Mouse (Mus musculus) stomach, postnatal 0 days (tissue): ENCODE data around the gene A630023A22Rik. TPM values are rescaled to one million over a fixed set of nuclear protein-coding genes. Genes with fewer than 3 reads are reported as not detected.

Experiments
- ATAC-seq: fragments of 200-750 bp; cut with Nextera tagmentation; 2 replicates; pipeline ENCODE4 v1.8.0; 2017; ENCODE audit not compliant: low FRiP score, low TSS enrichment
- DNase-seq: peaks from one replicate; pipeline ENCODE4 v3.0.0-alpha.2; 2016; ENCODE audit warnings: low spot score
- H3K27ac ChIP-seq: fragments of 300-500 bp; sonication (generic); replicated peaks from 2 replicates; pipeline ENCODE4 v1.5.1; 2014; ENCODE audit warnings: mild to moderate bottlenecking, control low read depth
- H3K27me3 ChIP-seq: fragments of 300-500 bp; sonication (generic); 2 replicates; pipeline ENCODE4 v1.6.1; 2014; ENCODE audit warnings: low read length; ENCODE audit not compliant: control insufficient read depth, insufficient read depth
- H3K36me3 ChIP-seq: fragments of 300-500 bp; sonication (generic); 2 replicates; pipeline ENCODE4 v1.6.1; 2014; ENCODE audit warnings: low read length, mixed read lengths; ENCODE audit not compliant: control insufficient read depth, insufficient read depth
- H3K4me1 ChIP-seq: fragments of 300-500 bp; sonication (generic); replicated peaks from 2 replicates; pipeline ENCODE4 v1.6.1; 2014; ENCODE audit warnings: antibody characterized with exemption; ENCODE audit not compliant: control insufficient read depth, insufficient read depth
- H3K4me2 ChIP-seq: fragments of 300-500 bp; sonication (generic); replicated peaks from 2 replicates; pipeline ENCODE4 v1.6.1; 2014; ENCODE audit warnings: low read depth, mild to moderate bottlenecking, control low read depth, moderate library complexity
- H3K4me3 ChIP-seq: fragments of 300-500 bp; sonication (generic); 2 replicates; pipeline ENCODE4 v1.5.1; 2014; ENCODE audit warnings: low read depth, low read length, control low read depth
- H3K9ac ChIP-seq: fragments of 300-500 bp; sonication (generic); 2 replicates; pipeline ENCODE4 v1.6.1; 2014; ENCODE audit warnings: mild to moderate bottlenecking, low read length, control low read depth, mixed read lengths
- H3K9me3 ChIP-seq: fragments of 300-500 bp; sonication (generic); 2 replicates; pipeline ENCODE4 v1.6.1; 2016; ENCODE audit warnings: low read length; ENCODE audit not compliant: control insufficient read depth
- CTCF ChIP-seq: IDR thresholded peaks from 2 replicates; pipeline ENCODE4 v1.5.1; 2016; ENCODE audit warnings: antibody characterized with exemption, low read depth, mild to moderate bottlenecking, moderate library complexity
- EP300 ChIP-seq: optimal IDR thresholded peaks from 2 replicates; pipeline ENCODE3; 2016; ENCODE audit warnings: antibody characterized with exemption
- WGBS: fragments of 180-500 bp; shearing (Covaris S2); extraction: QIAGEN DNeasy Blood & Tissue Kit; methylation state at CpG from one replicate; pipeline ENCODE4 v1.1.7; 2014; 5-methylcytosine and 5-hydroxymethylcytosine counted together
- polyA plus RNA-seq: library from polyadenylated mRNA; unstranded; fragments of >200 nt; fragmentation: Nextera tagmentation; extraction: Ambion mirVana; gene quantifications from 2 replicates; pipeline ENCODE4 v1.2.1, GENCODE M21; 2015

A630023A22Rik gene
- polyA plus RNA-seq, 1 experiment from 2014 or later: 0.15 TPM

DNA sequence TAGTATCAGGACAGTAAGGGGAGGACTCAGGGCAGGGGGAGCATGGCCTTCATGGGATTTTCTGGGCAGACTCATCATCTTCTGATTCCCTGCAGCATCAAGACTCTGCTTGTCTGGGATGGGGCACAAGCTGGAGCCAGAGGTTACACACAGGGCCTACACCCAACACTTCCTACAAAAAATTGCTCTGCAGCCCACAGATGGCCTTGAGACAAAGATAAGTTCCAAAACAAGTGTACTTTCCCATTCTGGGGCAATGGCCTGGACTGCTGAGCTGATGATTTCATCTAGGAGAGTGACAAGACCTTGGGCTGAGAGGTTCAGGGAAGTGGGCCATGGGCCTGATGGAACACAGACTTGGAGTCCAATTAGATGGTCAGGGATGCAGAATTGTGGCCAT, 32.8 kb upstream of the A630023A22Rik start:
- DNase-seq (no peak), ATAC-seq (no peak)
- Histone ChIP-seq H3K4me2 (no peak overlapping the region), H3K36me3 (no peaks in the 10 kb centered on the region), H3K4me1 (no peaks in the 10 kb centered on the region), H3K9me3 (no peaks in the 10 kb centered on the region), H3K27me3 (0 out of 2 replicates have a peak, but pooled peaks cover 6% of the 10 kb centered on the region), H3K9ac (no peak overlapping the region), H3K27ac (no peak overlapping the region), H3K4me3 (no peak overlapping the region)
- no peak for TF ChIP-seq EP300
- no peak for TF ChIP-seq CTCF

DNA sequence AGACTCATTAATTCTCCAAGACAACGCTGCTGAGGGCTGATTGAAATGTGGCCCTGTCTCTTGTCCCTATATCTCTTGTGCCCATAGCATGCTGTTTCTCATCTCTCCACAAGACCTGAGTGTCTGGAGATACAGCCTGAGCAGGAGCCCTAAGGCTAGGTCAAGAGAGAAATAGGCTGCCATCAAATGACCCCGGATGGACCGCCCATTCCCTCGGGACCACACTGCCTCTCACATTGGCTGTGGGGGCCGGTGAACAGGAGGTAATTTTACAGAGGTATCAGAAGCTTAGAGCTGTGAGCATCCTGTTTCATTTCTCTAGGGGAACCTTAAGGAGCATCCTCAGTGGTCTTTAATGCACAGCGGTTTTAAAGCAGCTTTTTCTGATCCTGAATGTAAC, 28.7 kb upstream of the A630023A22Rik start:
- Histone ChIP-seq H3K36me3 (no peaks in the 10 kb centered on the region), H3K4me3 (no peak overlapping the region), H3K9me3 (no peaks in the 10 kb centered on the region), H3K4me1 (no peaks in the 10 kb centered on the region), H3K27me3 (0 out of 2 replicates have a peak, but pooled peaks cover 6% of the 10 kb centered on the region), H3K4me2 (no peak overlapping the region), H3K9ac (no peak overlapping the region), H3K27ac (no peak overlapping the region)
- DNase-seq (no peak), ATAC-seq (no peak)
- 65% methylated on average over 6 of the region's 6 CpGs for WGBS
- TF ChIP-seq CTCF (no peak), EP300 (no peak)

DNA sequence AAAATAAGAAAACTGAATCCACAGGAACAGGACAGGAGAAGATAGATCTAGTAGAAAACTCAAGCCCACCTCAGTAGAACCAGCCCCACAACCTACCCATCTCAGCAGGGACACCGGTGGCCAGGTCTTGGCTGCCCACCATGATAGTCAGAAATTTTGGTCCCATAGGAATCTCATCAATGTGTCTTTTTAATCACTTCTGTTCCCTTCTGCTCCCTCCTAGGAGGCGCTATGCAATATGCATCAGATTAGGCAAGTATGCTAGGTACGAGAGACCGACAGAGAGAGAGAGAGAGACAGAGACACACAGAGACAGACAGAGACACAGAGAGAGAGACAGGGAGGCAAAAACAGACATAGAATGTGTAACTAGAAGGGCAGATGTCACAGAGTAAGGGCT, 19.1 kb upstream of the A630023A22Rik start:
- ATAC-seq (no peak), DNase-seq (no peak)
- H3K4me1 ChIP-seq: no peaks in the 10 kb centered on the region
- 89% methylated on average over 4 of the region's 4 CpGs for WGBS
- no peak overlapping the region for H3K9ac ChIP-seq
- no peak overlapping the region for H3K4me3 ChIP-seq
- H3K9me3 ChIP-seq: no peaks in the 10 kb centered on the region
- H3K4me2 ChIP-seq: no peak overlapping the region
- no peak overlapping the region for H3K27ac ChIP-seq
- H3K27me3 ChIP-seq: no peaks in the 10 kb centered on the region
- TF ChIP-seq CTCF (no peak), EP300 (no peak)
- no peaks in the 10 kb centered on the region for H3K36me3 ChIP-seq

DNA sequence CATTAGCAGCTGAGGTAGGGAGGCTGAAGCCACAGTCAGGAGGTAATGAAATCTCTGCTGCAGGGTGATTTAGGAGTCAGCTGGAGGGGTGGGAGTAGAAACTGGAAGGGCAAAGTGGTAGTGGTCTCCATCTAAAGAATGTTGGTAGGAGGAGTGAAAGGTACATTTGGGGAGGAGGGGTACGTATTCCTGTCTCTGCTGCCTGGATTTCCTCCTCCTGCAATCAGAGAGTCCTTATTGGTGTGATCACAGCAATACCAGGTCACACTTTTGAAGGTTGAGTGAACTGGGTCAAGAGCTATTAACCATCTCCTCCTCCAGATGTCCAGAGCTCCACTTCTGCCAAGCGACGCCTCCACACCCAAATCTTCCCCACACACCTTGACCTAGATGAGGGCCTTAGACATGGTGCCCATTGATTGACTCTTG, 18.4 kb upstream of the A630023A22Rik start:
- Histone ChIP-seq H3K27ac (no peak overlapping the region), H3K4me2 (no peak overlapping the region), H3K9ac (no peak overlapping the region), H3K36me3 (no peaks in the 10 kb centered on the region), H3K27me3 (no peaks in the 10 kb centered on the region), H3K9me3 (no peaks in the 10 kb centered on the region), H3K4me1 (no peaks in the 10 kb centered on the region), H3K4me3 (no peak overlapping the region)
- no peak for DNase-seq
- 95% methylated on average over 3 of the region's 3 CpGs for WGBS
- no peak for ATAC-seq
- no peak for TF ChIP-seq EP300
- TF ChIP-seq CTCF: no peak

DNA sequence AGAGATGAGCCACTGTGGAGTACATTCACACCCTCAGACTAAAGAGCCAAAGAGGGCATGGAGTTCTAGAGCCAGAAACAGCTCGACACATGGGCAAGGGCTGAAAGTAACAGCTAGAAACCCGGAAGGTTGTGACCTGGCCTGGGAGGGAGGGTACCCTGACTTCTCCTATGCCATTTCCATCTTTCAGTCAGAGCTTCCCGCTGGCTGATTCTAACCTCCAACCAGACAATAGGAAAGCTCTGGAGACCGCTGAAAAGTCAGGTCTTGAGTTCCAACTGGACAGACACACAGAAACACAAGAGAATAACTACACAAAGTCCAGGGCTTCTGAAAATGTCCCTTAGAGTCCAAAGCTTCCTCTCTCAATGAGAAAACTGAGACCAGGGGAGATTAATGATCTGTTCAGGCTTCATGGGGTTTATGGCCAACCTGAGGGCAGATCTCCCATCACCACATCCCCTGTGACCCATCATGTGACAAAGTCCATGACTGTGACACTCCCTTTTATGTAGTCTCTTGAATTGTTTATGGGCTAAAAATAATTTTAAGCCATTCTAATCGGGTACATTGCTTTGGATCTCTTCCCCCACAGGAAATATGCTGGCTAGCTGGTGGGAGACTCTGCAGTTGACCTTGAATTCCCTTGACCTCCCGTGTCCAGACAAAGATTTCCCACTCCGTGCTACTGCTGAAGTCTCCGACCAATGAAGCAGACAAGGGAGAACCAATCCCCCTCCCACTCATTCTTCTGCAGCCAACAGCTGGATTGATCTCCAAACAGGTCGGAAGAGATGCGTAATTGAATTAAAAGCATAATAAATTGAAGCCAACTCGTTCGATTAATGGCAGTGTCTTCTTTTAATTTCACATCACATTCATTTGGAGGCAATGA, 17.7 kb upstream of the A630023A22Rik start:
- TF ChIP-seq CTCF (no peak), EP300 (no peak)
- Histone ChIP-seq H3K4me3 (no peak overlapping the region), H3K4me2 (no peak overlapping the region), H3K27me3 (no peaks in the 10 kb centered on the region), H3K4me1 (no peaks in the 10 kb centered on the region), H3K36me3 (no peaks in the 10 kb centered on the region), H3K9ac (no peak overlapping the region), H3K9me3 (no peaks in the 10 kb centered on the region), H3K27ac (no peak overlapping the region)
- 78% methylated on average over 12 of the region's 12 CpGs for WGBS
- ATAC-seq (no peak), DNase-seq (no peak)

DNA sequence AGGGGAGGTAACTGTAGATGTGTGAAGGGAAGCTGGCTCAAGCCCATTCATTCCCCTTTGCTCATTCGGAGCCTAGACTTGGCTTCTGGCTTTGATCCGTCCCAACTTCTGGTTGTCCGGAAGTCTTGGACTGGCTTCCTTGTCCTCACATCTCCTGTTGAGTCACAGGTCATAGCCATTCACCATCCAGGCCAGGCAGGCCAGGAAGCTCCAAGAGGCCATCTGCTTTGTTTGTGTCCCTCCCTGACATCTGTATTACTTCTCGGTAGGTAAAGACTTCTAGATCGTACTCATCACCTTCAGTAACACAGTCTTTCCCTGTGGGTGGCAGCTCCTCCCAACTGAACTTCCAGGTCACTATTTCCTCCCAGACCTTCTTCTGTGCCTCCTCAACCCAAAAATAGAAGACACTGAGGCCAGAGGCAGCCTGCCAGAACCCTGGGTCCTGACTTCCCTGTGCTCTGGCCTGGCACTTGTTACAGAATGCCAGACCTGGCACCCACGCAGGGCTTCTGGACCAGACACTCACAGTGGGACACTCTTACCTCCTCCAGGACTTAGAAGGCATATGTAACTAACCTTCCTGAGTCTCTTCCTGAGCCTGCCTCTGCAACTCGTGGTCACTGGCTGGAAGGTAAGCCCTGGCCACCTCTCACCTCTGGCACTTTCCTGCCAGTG, 16.6 kb upstream of the A630023A22Rik start:
- ATAC-seq (no peak), DNase-seq (no peak)
- Histone ChIP-seq H3K4me2 (no peak overlapping the region), H3K4me3 (no peak overlapping the region), H3K4me1 (no peaks in the 10 kb centered on the region), H3K9ac (no peak overlapping the region), H3K36me3 (no peaks in the 10 kb centered on the region), H3K27ac (no peak overlapping the region), H3K9me3 (no peaks in the 10 kb centered on the region), H3K27me3 (no peaks in the 10 kb centered on the region)
- 71% methylated on average over 7 of the region's 7 CpGs for WGBS
- TF ChIP-seq EP300: no peak
- TF ChIP-seq CTCF: no peak
